Mouse (Mus musculus) urinary bladder, postnatal 25 days (tissue): ENCODE results near the gene Ddx60.
A peak's percentile ranks its signal among the peaks of the same experiment; 100 is the strongest.

Source experiments
- DNase-seq: peaks from one replicate; pipeline ENCODE4 v3.0.0; 2022; ENCODE audit warnings: low spot score

Gene Ddx60

GRCm38 (mm10) chr8:61985703-61986475 lies 58.0 kb downstream of the Ddx60 start:
- no peak for DNase-seq

DNA sequence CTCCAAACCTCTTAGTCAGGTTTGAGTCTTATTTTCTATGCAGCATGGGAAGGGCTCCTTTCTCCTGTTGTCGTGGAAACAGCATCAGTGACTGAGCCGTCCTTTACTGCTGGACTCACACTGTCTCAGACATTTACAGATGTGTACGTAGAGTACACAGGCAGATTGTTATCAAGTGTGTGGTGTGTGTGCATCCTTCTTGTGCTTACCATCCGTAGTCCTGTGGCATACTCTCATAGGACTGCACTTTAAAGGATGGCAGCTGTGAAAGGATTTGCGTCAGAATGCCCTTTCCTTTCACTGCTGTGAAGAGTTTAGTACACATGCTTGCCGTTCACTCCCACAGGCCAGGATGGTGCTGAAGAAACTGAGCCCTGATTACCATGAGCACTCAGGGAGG lies 61.6 kb downstream of the Ddx60 start:
- DNase-seq, result no peak

GRCm38 (mm10) chr8:61992796-61993195 lies 64.9 kb downstream of the Ddx60 start:
- no peak for DNase-seq

GRCm38 (mm10) chr8:61997125-61997524 lies 69.2 kb downstream of the Ddx60 start:
- DNase-seq, result no peak

DNA sequence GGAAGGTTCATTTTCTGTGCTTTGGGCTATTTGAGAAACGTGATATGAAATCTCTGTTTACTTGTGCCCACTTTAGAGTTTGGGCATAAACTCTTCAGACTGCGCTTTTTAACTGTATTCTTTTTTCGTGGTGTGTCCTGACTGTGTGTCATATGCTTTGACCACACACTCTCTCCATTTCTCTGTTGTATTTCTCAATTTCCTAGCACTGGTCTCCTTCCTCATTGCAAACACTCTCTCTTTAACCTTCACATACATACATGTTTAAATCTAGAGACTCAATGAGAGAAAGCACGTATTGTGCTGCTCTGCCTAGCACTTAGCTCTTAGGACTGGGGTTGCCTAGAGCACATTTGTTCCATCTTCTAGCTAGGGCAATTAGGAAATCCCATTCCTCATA lies 86.3 kb downstream of the Ddx60 start:
- DNase-seq, result no peak

- no peak for DNase-seq
Observed at GRCm38 (mm10) chr8:62014582-62014981, 86.7 kb downstream of the Ddx60 start.

DNA sequence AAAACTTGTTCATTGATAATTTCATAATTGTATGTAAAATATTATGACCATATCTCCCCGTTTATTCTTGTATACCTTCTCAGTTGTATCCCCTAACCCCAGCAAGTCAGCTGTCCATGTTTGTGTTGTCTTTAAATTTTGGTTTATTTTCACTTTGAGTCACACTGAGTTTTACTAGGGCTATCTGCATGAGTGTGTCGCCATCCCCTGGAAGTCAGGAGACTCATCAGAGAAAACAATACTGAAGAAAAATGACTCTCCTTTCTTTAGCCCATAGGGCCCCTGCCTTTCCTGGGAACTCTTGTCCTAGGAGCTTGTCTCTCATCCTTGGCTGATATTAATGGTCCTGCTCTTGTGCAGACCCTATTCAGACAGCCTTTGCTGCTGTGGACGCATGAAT lies 106.5 kb downstream of the Ddx60 start:
- no peak for DNase-seq

DNA sequence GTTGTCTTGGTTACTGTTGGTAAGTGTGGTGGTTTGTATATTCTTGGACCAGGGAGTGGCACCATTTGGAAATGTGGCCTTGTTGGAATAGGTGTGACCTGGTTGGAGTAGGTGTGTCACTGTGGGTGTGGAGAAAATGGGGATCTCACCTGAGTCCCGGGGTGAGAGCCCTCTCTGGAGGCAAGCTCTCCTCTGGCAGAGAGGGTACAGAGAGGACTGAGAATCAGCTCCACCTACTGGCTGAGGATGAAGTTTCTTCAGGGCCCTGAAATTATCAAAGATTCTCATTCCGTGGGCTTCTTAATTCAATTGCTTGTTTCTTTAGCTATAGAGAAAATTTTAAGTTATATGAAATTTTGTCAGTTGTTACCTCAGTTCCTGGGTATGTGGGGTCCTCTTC lies 118.9 kb downstream of the Ddx60 start:
- DNase-seq, result peak; percentile 3

- DNase-seq, result no peak
Observed at GRCm38 (mm10) chr8:62060357-62060756, 132.5 kb downstream of the Ddx60 start.

- DNase-seq, result no peak
Observed at GRCm38 (mm10) chr8:62068305-62068704, 140.4 kb downstream of the Ddx60 start.

DNA sequence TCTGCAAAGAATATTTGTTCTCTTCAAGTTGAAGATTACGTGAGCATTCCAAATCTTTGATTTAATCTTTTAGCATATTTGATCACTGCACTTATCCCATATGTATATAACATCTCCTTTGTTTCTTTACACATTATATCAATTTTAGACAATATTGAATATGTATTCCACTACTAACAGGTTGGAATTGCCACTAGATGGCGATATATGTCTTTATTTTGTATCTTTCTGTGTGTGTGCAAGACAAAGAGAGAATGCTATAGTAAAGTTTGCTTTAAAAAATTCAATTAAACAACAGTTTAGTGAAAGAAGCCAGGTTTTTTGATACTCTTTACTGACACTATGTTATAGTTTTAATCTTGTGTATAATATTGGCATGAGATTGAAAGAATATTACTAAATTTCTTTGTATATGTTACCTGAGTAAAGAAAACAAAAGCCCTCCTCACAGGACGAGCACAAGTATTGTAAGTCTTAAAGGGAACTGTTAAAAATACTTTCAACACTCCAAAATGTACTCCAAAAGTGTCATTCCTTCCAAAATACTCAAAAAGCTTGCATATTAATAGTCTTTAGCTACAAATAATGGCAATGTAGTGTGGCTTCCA lies 152.4 kb downstream of the Ddx60 start:
- DNase-seq, result no peak

- DNase-seq, result no peak
Observed at GRCm38 (mm10) chr8:62081804-62082203, 153.9 kb downstream of the Ddx60 start.
